In the genomic region with DNA sequence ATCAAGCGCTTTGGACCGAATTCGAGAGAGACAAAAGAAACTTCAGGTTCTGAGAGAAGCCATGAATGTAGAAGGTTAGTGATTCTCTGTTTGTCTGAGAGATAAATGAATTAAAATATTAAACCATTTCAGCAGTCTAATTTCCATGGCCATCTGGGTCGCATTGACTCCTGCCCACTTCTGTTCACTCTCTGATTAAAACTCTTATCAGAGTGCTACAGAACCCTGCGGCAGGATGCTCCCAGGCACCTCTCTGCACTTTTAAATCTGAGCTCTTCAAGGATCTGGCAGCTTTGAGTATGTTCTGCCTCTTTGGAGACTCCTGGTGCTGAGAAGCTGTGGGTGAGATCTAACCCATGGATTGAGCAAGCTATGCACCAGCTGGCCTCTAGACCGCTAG, we compare ENCODE assay signal across 25 mouse cellular contexts.
DNase-seq lines count a peak whose midpoint lies in the region; ATAC-seq and TF ChIP-seq lines count a peak whose summit lies in the region.
"Had no signal": no experiment of that assay in that cellular context is flagged by ENCODE, and none has a peak within 500 bp of the region (broad histone marks: within the 10 kb centered on the region; RNA-seq: fewer than 3 reads in every experiment).

No protein-coding gene starts in this region.

- H3K27me3 ChIP-seq in heart, embryonic 16.5 days (ENCODE audit: control insufficient read depth, insufficient read depth, low read length) = no peaks in the 10 kb centered on the region
- no peaks in the 10 kb centered on the region for H3K27me3 ChIP-seq in liver, embryonic 12.5 days (replicated peaks)
- H3K27me3 ChIP-seq in liver, postnatal 0 days (ENCODE audit: insufficient read depth, low read length) = no peaks in the 10 kb centered on the region
- H3K27me3 ChIP-seq in midbrain, postnatal 0 days (ENCODE audit: insufficient read depth, low read length) = no peaks in the 10 kb centered on the region
- H3K27me3 ChIP-seq: embryonic facial prominence, embryonic 12.5 days; embryonic facial prominence, embryonic 15.5 days; forebrain, embryonic 12.5 days; forebrain, embryonic 15.5 days; heart, embryonic 13.5 days; hindbrain, embryonic 13.5 days; Patski had no signal

- no peak for DNase-seq in heart, postnatal 25 days (ENCODE audit: low spot score)
- no peak for DNase-seq in liver, postnatal 0 days
- no peak for DNase-seq in layer of hippocampus, adult 2 months (ENCODE audit: low spot score in 2 of 2)
- DNase-seq in thymus, adult 18-20 months = no peak
- DNase-seq in midbrain, postnatal 0 days (ENCODE audit: low spot score) = no peak
- DNase-seq: adrenal gland, postnatal 10 days; adrenal gland, postnatal 36 days; cerebellum, adult 18-20 months; cerebellum, adult 9-10 months; cerebellum, postnatal 14 days; gastrocnemius, postnatal 25 days; heart, adult 2 months; heart, postnatal 36 days had no signal

- peak; percentile 60; the same call in 1 of the 2 replicates for TF ChIP-seq EP300 in liver, postnatal 0 days (IDR thresholded peaks at IDR 0.05; ENCODE audit: low read depth)

- H3K9me3 ChIP-seq in heart, embryonic 16.5 days (replicated peaks; ENCODE audit: control insufficient read depth, low read length) = no peaks in the 10 kb centered on the region
- H3K9me3 ChIP-seq in liver, embryonic 12.5 days (replicated peaks) = no peaks in the 10 kb centered on the region
- H3K9me3 ChIP-seq in liver, postnatal 0 days (ENCODE audit: low read length) = no peaks in the 10 kb centered on the region
- H3K9me3 ChIP-seq in midbrain, postnatal 0 days (ENCODE audit: low read length) = no peaks in the 10 kb centered on the region
- H3K9me3 ChIP-seq: embryonic facial prominence, embryonic 12.5 days; embryonic facial prominence, embryonic 15.5 days; forebrain, embryonic 12.5 days; forebrain, embryonic 15.5 days; heart, embryonic 10.5 days; heart, embryonic 13.5 days; hindbrain, embryonic 10.5 days; hindbrain, embryonic 13.5 days had no signal

- ATAC-seq in heart, embryonic 16.5 days (replicated peaks; ENCODE audit: extremely low read depth, insufficient read depth, low FRiP score) = 0 out of 2 replicates have a peak, but pooled peaks have one; percentile 23
- ATAC-seq in liver, embryonic 12.5 days = peak; percentile 63
- ATAC-seq in liver, postnatal 0 days = no peak
- no peak for ATAC-seq in midbrain, postnatal 0 days (ENCODE audit: low FRiP score)
- ATAC-seq: forebrain, embryonic 15.5 days; hindbrain, embryonic 16.5 days; Patski had no signal

- H3K4me2 ChIP-seq in heart, embryonic 16.5 days (ENCODE audit: low read depth, low read length) = no peak overlapping the region
- H3K4me2 ChIP-seq in liver, embryonic 12.5 days = no peak overlapping the region
- no peak overlapping the region for H3K4me2 ChIP-seq in liver, postnatal 0 days (ENCODE audit: low read depth, low read length)
- no peak overlapping the region for H3K4me2 ChIP-seq in midbrain, postnatal 0 days (ENCODE audit: low read depth, low read length, poor library complexity, severe bottlenecking)
- H3K4me2 ChIP-seq: embryonic facial prominence, embryonic 12.5 days; embryonic facial prominence, embryonic 15.5 days; forebrain, embryonic 12.5 days; forebrain, embryonic 15.5 days; heart, embryonic 13.5 days; hindbrain, embryonic 13.5 days had no signal

- no peak for TF ChIP-seq CTCF in liver, postnatal 0 days (IDR thresholded peaks at IDR 0.05; ENCODE audit: low read depth)
- TF ChIP-seq CTCF in layer of hippocampus, adult 2 months (conservative IDR thresholded peaks at IDR 0.05) = no peak
- TF ChIP-seq CTCF in midbrain, postnatal 0 days (IDR thresholded peaks at IDR 0.05) = no peak

- H3K36me3 ChIP-seq in heart, embryonic 16.5 days (ENCODE audit: control insufficient read depth, insufficient read depth) = peaks cover 3% of the 10 kb centered on the region; the same call in 1 of the 2 replicates
- H3K36me3 ChIP-seq in liver, embryonic 12.5 days = no peaks in the 10 kb centered on the region
- H3K36me3 ChIP-seq in liver, postnatal 0 days (replicated peaks; ENCODE audit: insufficient read depth, low read length) = no peaks in the 10 kb centered on the region
- H3K36me3 ChIP-seq in midbrain, postnatal 0 days (ENCODE audit: insufficient read depth, low read length) = no peaks in the 10 kb centered on the region
- H3K36me3 ChIP-seq: embryonic facial prominence, embryonic 12.5 days; forebrain, embryonic 15.5 days had no signal

- no peak overlapping the region for H3K27ac ChIP-seq in heart, embryonic 16.5 days (ENCODE audit: low read length)
- no peak overlapping the region for H3K27ac ChIP-seq in liver, embryonic 12.5 days
- no peak overlapping the region for H3K27ac ChIP-seq in liver, postnatal 0 days (ENCODE audit: low read depth)
- no peak overlapping the region for H3K27ac ChIP-seq in layer of hippocampus, adult 2 months
- H3K27ac ChIP-seq in midbrain, postnatal 0 days (ENCODE audit: low read depth, low read length) = no peak overlapping the region
- H3K27ac ChIP-seq: embryonic facial prominence, embryonic 12.5 days; embryonic facial prominence, embryonic 15.5 days; forebrain, embryonic 12.5 days; forebrain, embryonic 15.5 days; heart, adult 2 months; heart, embryonic 10.5 days; heart, embryonic 13.5 days; hindbrain, embryonic 10.5 days; hindbrain, embryonic 13.5 days had no signal

- H3K4me3 ChIP-seq in heart, embryonic 16.5 days (ENCODE audit: low read length) = 0 out of 2 replicates have a peak overlapping the region, but pooled peaks have one; percentile 4
- no peak overlapping the region for H3K4me3 ChIP-seq in liver, embryonic 12.5 days
- no peak overlapping the region for H3K4me3 ChIP-seq in liver, postnatal 0 days (ENCODE audit: low read depth, low read length)
- no peak overlapping the region for H3K4me3 ChIP-seq in layer of hippocampus, adult 2 months
- no peak overlapping the region for H3K4me3 ChIP-seq in midbrain, postnatal 0 days (ENCODE audit: low read depth, low read length)
- H3K4me3 ChIP-seq: embryonic facial prominence, embryonic 12.5 days; embryonic facial prominence, embryonic 15.5 days; forebrain, embryonic 12.5 days; forebrain, embryonic 15.5 days; heart, adult 2 months; heart, embryonic 10.5 days; heart, embryonic 13.5 days; hindbrain, embryonic 10.5 days; hindbrain, embryonic 13.5 days had no signal

- intact Hi-C loops in heart, postnatal 25 days (cut with DNase I) = no loop called here

- no peaks in the 10 kb centered on the region for H3K4me1 ChIP-seq in heart, embryonic 16.5 days (ENCODE audit: control insufficient read depth, insufficient read depth, low read length)
- H3K4me1 ChIP-seq in liver, embryonic 12.5 days = peaks cover 18% of the 10 kb centered on the region
- H3K4me1 ChIP-seq in liver, postnatal 0 days (ENCODE audit: insufficient read depth) = 0 out of 2 replicates have a peak, but pooled peaks cover 5% of the 10 kb centered on the region
- no peaks in the 10 kb centered on the region for H3K4me1 ChIP-seq in midbrain, postnatal 0 days (ENCODE audit: insufficient read depth, low read length)
- H3K4me1 ChIP-seq: forebrain, embryonic 12.5 days; heart, embryonic 13.5 days; hindbrain, embryonic 10.5 days; hindbrain, embryonic 13.5 days had no signal

- WGBS in heart, embryonic 16.5 days = 78% methylated on average over 6 of the region's 6 CpGs
- WGBS in liver, embryonic 12.5 days (ENCODE audit: insufficient replicate concordance) = 61% methylated on average over 6 of the region's 6 CpGs
- WGBS in liver, postnatal 0 days (ENCODE audit: insufficient replicate concordance) = 71% methylated on average over 6 of the region's 6 CpGs
- 94% methylated on average over 6 of the region's 6 CpGs for WGBS in midbrain, postnatal 0 days

- no peak overlapping the region for H3K9ac ChIP-seq in heart, embryonic 16.5 days (ENCODE audit: low read length)
- H3K9ac ChIP-seq in liver, embryonic 12.5 days = no peak overlapping the region
- no peak overlapping the region for H3K9ac ChIP-seq in liver, postnatal 0 days (replicated peaks)
- no peak overlapping the region for H3K9ac ChIP-seq in midbrain, postnatal 0 days (replicated peaks; ENCODE audit: low read length, poor library complexity, severe bottlenecking)
- H3K9ac ChIP-seq: embryonic facial prominence, embryonic 12.5 days; embryonic facial prominence, embryonic 15.5 days; forebrain, embryonic 12.5 days; forebrain, embryonic 15.5 days; heart, embryonic 13.5 days; hindbrain, embryonic 13.5 days had no signal

Comparison
In these comparisons a context has a peak if more than half of its experiments do, and no peak if none do; other contexts are left out.
1. ATAC-seq: peak in heart, embryonic 16.5 days (single experiment) and liver, embryonic 12.5 days (single experiment); none in liver, postnatal 0 days (single experiment) and midbrain, postnatal 0 days (single experiment).